Mouse (Mus musculus) megakaryocyte, adult 5-6 weeks (primary cell): ENCODE measurements around the gene Dstyk. TPM values are rescaled to one million over a fixed set of nuclear protein-coding genes. Genes with fewer than 3 reads are reported as not detected.

ENCODE experiments used
- ATAC-seq: 2 replicates; pipeline ENCODE4 v1.8.0; 2016; ENCODE audit warnings: mild to moderate bottlenecking, inconsistent platforms; ENCODE audit not compliant: poor library complexity, severe bottlenecking
- total RNA-seq, 2 experiments: library from RNA; stranded (forward) in 1 of 2; stranded (reverse) in 1 of 2; fragments of 153-499, 151-499 nt in 1 of 2; fragments of 221-1000, 200-1000 nt in 1 of 2; gene quantifications; 2 replicates each; pipeline versions ENCODE4 v1.2.3 to v1.2.4; 2015 to 2017

Gene Dstyk
- total RNA-seq (2015) = 17.2 and 19.5 TPM in 2 replicates
- total RNA-seq (2017) = 24.8 and 36.6 TPM in 2 replicates

- ATAC-seq = peak; percentile 89
Observed at GRCm38 (mm10) chr1:132417319-132418251, at the start of gene Dstyk. Dstyk (plus strand) TSS chr1:132417555.

- ATAC-seq = peak; percentile 79
Observed at GRCm38 (mm10) chr1:132367692-132368506, 49.5 kb upstream of the Dstyk start.

GRCm38 (mm10) chr1:132370681-132371173 is 46.6 kb upstream of the Dstyk start:
- ATAC-seq = peak; percentile 77

- ATAC-seq = no peak
Observed at GRCm38 (mm10) chr1:132371298-132372081, 45.9 kb upstream of the Dstyk start.

- ATAC-seq = no peak
Observed at GRCm38 (mm10) chr1:132372354-132372753, 45.0 kb upstream of the Dstyk start.

GRCm38 (mm10) chr1:132372896-132373534 is 44.3 kb upstream of the Dstyk start:
- ATAC-seq = no peak

- ATAC-seq = no peak
Observed at GRCm38 (mm10) chr1:132374140-132374872, 43.0 kb upstream of the Dstyk start.

- ATAC-seq = peak; percentile 19; the same call in 1 of the 2 replicates
Observed at GRCm38 (mm10) chr1:132374873-132375244, 42.5 kb upstream of the Dstyk start.

GRCm38 (mm10) chr1:132375256-132375655 is 42.1 kb upstream of the Dstyk start:
- ATAC-seq = no peak

GRCm38 (mm10) chr1:132376211-132377054 is 40.9 kb upstream of the Dstyk start:
- ATAC-seq = no peak

GRCm38 (mm10) chr1:132377055-132377365 is 40.3 kb upstream of the Dstyk start:
- ATAC-seq = no peak

GRCm38 (mm10) chr1:132377811-132378210 is 39.5 kb upstream of the Dstyk start:
- no peak for ATAC-seq

- no peak for ATAC-seq
Observed at GRCm38 (mm10) chr1:132380550-132381100, 36.7 kb upstream of the Dstyk start.

GRCm38 (mm10) chr1:132381929-132382328 is 35.4 kb upstream of the Dstyk start:
- peak; percentile 26; the same call in 1 of the 2 replicates for ATAC-seq

GRCm38 (mm10) chr1:132384001-132384554 is 33.3 kb upstream of the Dstyk start:
- peak; percentile 30; the same call in 1 of the 2 replicates for ATAC-seq

- ATAC-seq = no peak
Observed at GRCm38 (mm10) chr1:132385266-132385665, 32.1 kb upstream of the Dstyk start.

GRCm38 (mm10) chr1:132385711-132386110 is 31.6 kb upstream of the Dstyk start:
- no peak for ATAC-seq

GRCm38 (mm10) chr1:132386266-132386665 is 31.1 kb upstream of the Dstyk start:
- ATAC-seq = no peak
